ENCODE assay signal across 23 mouse cellular contexts in genomic region chr19:36191641-36192040, GRCm38 (mm10).
A peak's percentile ranks its signal among the peaks of the same experiment; 100 is the strongest.
DNase-seq lines count a peak whose midpoint lies in the region; ATAC-seq and TF ChIP-seq lines count a peak whose summit lies in the region.
"Had no signal": no experiment of that assay in that cellular context is flagged by ENCODE, and none has a peak within 500 bp of the region (broad histone marks: within the 10 kb centered on the region; RNA-seq: fewer than 3 reads in every experiment).

No protein-coding gene starts in this region.

- H3K36me3 ChIP-seq in heart, embryonic 13.5 days, result no peaks in the 10 kb centered on the region
- no peaks in the 10 kb centered on the region for H3K36me3 ChIP-seq in intestine, embryonic 15.5 days
- no peaks in the 10 kb centered on the region for H3K36me3 ChIP-seq in intestine, embryonic 16.5 days (ENCODE audit: control insufficient read depth, insufficient read depth, low read length)
- H3K36me3 ChIP-seq: embryonic facial prominence, embryonic 13.5 days; embryonic facial prominence, embryonic 15.5 days; forebrain, embryonic 10.5 days; forebrain, embryonic 12.5 days had no signal

- 85% methylated on average over 7 of the region's 7 CpGs for WGBS in heart, embryonic 13.5 days
- WGBS in intestine, embryonic 15.5 days, result 86% methylated on average over 7 of the region's 7 CpGs
- WGBS in intestine, embryonic 16.5 days, result 89% methylated on average over 7 of the region's 7 CpGs

- H3K9me3 ChIP-seq in heart, embryonic 13.5 days, result no peaks in the 10 kb centered on the region
- H3K9me3 ChIP-seq in intestine, embryonic 15.5 days, result no peaks in the 10 kb centered on the region
- no peaks in the 10 kb centered on the region for H3K9me3 ChIP-seq in intestine, embryonic 16.5 days (ENCODE audit: control insufficient read depth, low read length)
- H3K9me3 ChIP-seq: embryonic facial prominence, embryonic 13.5 days; embryonic facial prominence, embryonic 15.5 days; forebrain, embryonic 10.5 days; forebrain, embryonic 12.5 days had no signal

- H3K27ac ChIP-seq in heart, embryonic 13.5 days (replicated peaks), result peak overlapping the region; percentile 28; the same call in 1 of the 2 replicates
- H3K27ac ChIP-seq in intestine, embryonic 15.5 days, result no peak overlapping the region
- H3K27ac ChIP-seq in intestine, embryonic 16.5 days (ENCODE audit: low read length), result no peak overlapping the region
- no peak overlapping the region for H3K27ac ChIP-seq in left cerebral cortex, adult 2 months
- H3K27ac ChIP-seq: embryonic facial prominence, embryonic 13.5 days; embryonic facial prominence, embryonic 15.5 days; forebrain, embryonic 10.5 days; forebrain, embryonic 12.5 days had no signal

- H3K27me3 ChIP-seq in heart, embryonic 13.5 days (replicated peaks), result no peaks in the 10 kb centered on the region
- no peaks in the 10 kb centered on the region for H3K27me3 ChIP-seq in intestine, embryonic 15.5 days (replicated peaks)
- H3K27me3 ChIP-seq in intestine, embryonic 16.5 days (replicated peaks; ENCODE audit: control insufficient read depth, insufficient read depth, low read length), result no peaks in the 10 kb centered on the region
- H3K27me3 ChIP-seq: embryonic facial prominence, embryonic 13.5 days; embryonic facial prominence, embryonic 15.5 days; forebrain, embryonic 12.5 days had no signal

- TF ChIP-seq CTCF in left cerebral cortex, adult 2 months (IDR thresholded peaks at IDR 0.05), result no peak

- no peak overlapping the region for H3K9ac ChIP-seq in heart, embryonic 13.5 days
- no peak overlapping the region for H3K9ac ChIP-seq in intestine, embryonic 15.5 days
- H3K9ac ChIP-seq in intestine, embryonic 16.5 days (ENCODE audit: low read depth, low read length), result no peak overlapping the region
- H3K9ac ChIP-seq: embryonic facial prominence, embryonic 13.5 days; embryonic facial prominence, embryonic 15.5 days; forebrain, embryonic 12.5 days had no signal

- ATAC-seq in heart, embryonic 13.5 days (ENCODE audit: extremely low read depth, insufficient number of reproducible peaks, low FRiP score, low TSS enrichment), result no peak
- ATAC-seq in intestine, embryonic 15.5 days, result peak; percentile 68
- ATAC-seq in intestine, embryonic 16.5 days, result peak; percentile 71
- ATAC-seq: forebrain, embryonic 14.5 days had no signal

- peaks cover 12% of the 10 kb centered on the region for H3K4me1 ChIP-seq in heart, embryonic 13.5 days
- H3K4me1 ChIP-seq in intestine, embryonic 15.5 days (replicated peaks), result no peaks in the 10 kb centered on the region
- H3K4me1 ChIP-seq in intestine, embryonic 16.5 days (ENCODE audit: control insufficient read depth, insufficient read depth, low read length), result no peaks in the 10 kb centered on the region
- H3K4me1 ChIP-seq: embryonic facial prominence, embryonic 13.5 days; embryonic facial prominence, embryonic 15.5 days; forebrain, embryonic 10.5 days; forebrain, embryonic 12.5 days had no signal

- H3K4me3 ChIP-seq in heart, embryonic 13.5 days, result no peak overlapping the region
- no peak overlapping the region for H3K4me3 ChIP-seq in intestine, embryonic 15.5 days (replicated peaks)
- no peak overlapping the region for H3K4me3 ChIP-seq in intestine, embryonic 16.5 days (ENCODE audit: low read length)
- H3K4me3 ChIP-seq in left cerebral cortex, adult 2 months, result no peak overlapping the region
- H3K4me3 ChIP-seq: embryonic facial prominence, embryonic 13.5 days; embryonic facial prominence, embryonic 15.5 days; erythroblast, embryonic 14.5 days; forebrain, embryonic 10.5 days; forebrain, embryonic 12.5 days had no signal

- no peak for DNase-seq in heart, postnatal 36 days
- peak; percentile 62 for DNase-seq in yolk sac, embryonic 10.5 days (ENCODE audit: low spot score)
- no peak for DNase-seq in frontal cortex, postnatal 25 days (ENCODE audit: low spot score in 2 of 2)
- no peak for DNase-seq in left cerebral cortex, adult 2 months (ENCODE audit: extremely low spot score in 1 of 2, low spot score in 2 of 2)
- DNase-seq: adrenal gland, adult 2 months; adrenal gland, postnatal 10 days; adrenal gland, postnatal 25 days; cerebellum, adult 11 months; cerebellum, adult 18-20 months; cerebellum, adult 8-10 months; cerebellum, adult 9-11 months; cerebellum, postnatal 14 days; cerebellum, postnatal 36 days; embryo, embryonic 11 days had no signal

- H3K4me2 ChIP-seq in heart, embryonic 13.5 days, result no peak overlapping the region
- no peak overlapping the region for H3K4me2 ChIP-seq in intestine, embryonic 15.5 days (replicated peaks)
- no peak overlapping the region for H3K4me2 ChIP-seq in intestine, embryonic 16.5 days (ENCODE audit: low read depth, low read length)
- H3K4me2 ChIP-seq: embryonic facial prominence, embryonic 13.5 days; embryonic facial prominence, embryonic 15.5 days; forebrain, embryonic 12.5 days had no signal

- intact Hi-C loops in heart, postnatal 36 days (cut with DNase I), result no loop called here
- intact Hi-C loops in left cerebral cortex, adult 2 months (cut with DNase I), result no loop called here
